Mouse (Mus musculus) bone marrow, adult 2 months (tissue): ENCODE results near the gene Nup210l.

Experiments
- CTCF ChIP-seq: fragments of 200-500 bp; IDR thresholded peaks from 2 replicates; pipeline ENCODE4 v1.5.1; 2011; ENCODE audit warnings: low read length, control low read depth; ENCODE audit not compliant: control insufficient read depth, insufficient read depth
- POLR2A ChIP-seq: fragments of 200-500 bp; IDR thresholded peaks from 2 replicates; pipeline ENCODE4 v1.6.1; 2011; ENCODE audit warnings: low read depth, mild to moderate bottlenecking, control low read depth, low read length, borderline replicate concordance; ENCODE audit not compliant: control insufficient read depth

- TF ChIP-seq CTCF (no peak), POLR2A (no peak)
These were observed 23.5 kb upstream of the Nup210l start for GRCm38 (mm10) chr3:90080498-90080863.
